Mouse (Mus musculus): ENCODE measurements around the gene Supt4a. TPM values are rescaled to one million over a fixed set of nuclear protein-coding genes. Genes with fewer than 3 reads are reported as not detected.

Supt4a gene
- total RNA-seq (2014; rRNA removed) = 47.8 and 55.4 TPM in 2 replicates
- 122 and 128 TPM in 2 replicates for polyA plus RNA-seq (2015; fragmentation: Nextera tagmentation; extraction: Ambion mirVana)

GRCm38 (mm10) chr11:87737175-87737740, at the start of gene Supt4a:
TSS of gene Supt4a (plus strand) at chr11:87737552.
- peaks cover 6% of the 10 kb centered on the region; the same call in 1 of the 2 replicates for H3K4me1 ChIP-seq (ENCODE audit: insufficient read depth, low read length)
- TF ChIP-seq CTCF (IDR thresholded peaks at IDR 0.05) = no peak

GRCm38 (mm10) chr11:87688478-87689203, 48.7 kb upstream of the Supt4a start:
- Histone ChIP-seq H3K36me3 (ENCODE audit: insufficient read depth, low read length) (no peaks in the 10 kb centered on the region), H3K9me3 (ENCODE audit: low read length) (no peaks in the 10 kb centered on the region), H3K27ac (ENCODE audit: low read depth, low read length) (no peak overlapping the region), H3K4me2 (ENCODE audit: low read depth, low read length, poor library complexity, severe bottlenecking) (no peak overlapping the region), H3K27me3 (ENCODE audit: insufficient read depth, low read length) (no peaks in the 10 kb centered on the region), H3K4me3 (ENCODE audit: low read depth, low read length) (no peak overlapping the region), H3K9ac (replicated peaks; ENCODE audit: low read length, poor library complexity, severe bottlenecking) (no peak overlapping the region), H3K4me1 (ENCODE audit: insufficient read depth, low read length) (0 out of 2 replicates have a peak, but pooled peaks cover 5% of the 10 kb centered on the region)
- 91% methylated on average over 11 of the region's 11 CpGs for WGBS
- DNase-seq (ENCODE audit: low spot score) (no peak), ATAC-seq (ENCODE audit: low FRiP score) (no peak)
- no peak for TF ChIP-seq CTCF (IDR thresholded peaks at IDR 0.05)

More at GRCm38 (mm10) chr11:87737175-87737740, at the start of gene Supt4a:
- DNase-seq (ENCODE audit: low spot score) (peak; percentile 98), ATAC-seq (ENCODE audit: low FRiP score) (peak; percentile 93)
- Histone ChIP-seq H3K4me3 (ENCODE audit: low read depth, low read length) (peak within 1 kb of the TSS; percentile 78), H3K27ac (ENCODE audit: low read depth, low read length) (peak within 1 kb of the TSS; percentile 77), H3K4me2 (ENCODE audit: low read depth, low read length, poor library complexity, severe bottlenecking) (peak within 1 kb of the TSS; percentile 94), H3K9me3 (ENCODE audit: low read length) (no peaks in the 10 kb centered on the region), H3K36me3 (ENCODE audit: insufficient read depth, low read length) (peaks cover 16% of the 10 kb centered on the region), H3K9ac (replicated peaks; ENCODE audit: low read length, poor library complexity, severe bottlenecking) (peak within 1 kb of the TSS; percentile 66), H3K27me3 (ENCODE audit: insufficient read depth, low read length) (no peaks in the 10 kb centered on the region)
- WGBS = under 1% methylated on average over 51 of the region's 57 CpGs

GRCm38 (mm10) chr11:87689402-87689808, 47.9 kb upstream of the Supt4a start:
- H3K4me3 ChIP-seq (ENCODE audit: low read depth, low read length) = no peak overlapping the region
- TF ChIP-seq CTCF (IDR thresholded peaks at IDR 0.05) = no peak
- 0 out of 2 replicates have a peak, but pooled peaks cover 5% of the 10 kb centered on the region for H3K4me1 ChIP-seq (ENCODE audit: insufficient read depth, low read length)
- peak overlapping the region; percentile 38; the same call in 1 of the 2 replicates for H3K27ac ChIP-seq (ENCODE audit: low read depth, low read length)
- DNase-seq (ENCODE audit: low spot score) (peak; percentile 63), ATAC-seq (ENCODE audit: low FRiP score) (no peak)
- WGBS = 19% methylated on average over 7 of the region's 7 CpGs
- H3K9me3 ChIP-seq (ENCODE audit: low read length) = no peaks in the 10 kb centered on the region
- H3K9ac ChIP-seq (replicated peaks; ENCODE audit: low read length, poor library complexity, severe bottlenecking) = 0 out of 2 replicates have a peak overlapping the region, but pooled peaks have one; percentile 13
- H3K4me2 ChIP-seq (ENCODE audit: low read depth, low read length, poor library complexity, severe bottlenecking) = 0 out of 2 replicates have a peak overlapping the region, but pooled peaks have one; percentile 2
- H3K36me3 ChIP-seq (ENCODE audit: insufficient read depth, low read length) = no peaks in the 10 kb centered on the region
- no peaks in the 10 kb centered on the region for H3K27me3 ChIP-seq (ENCODE audit: insufficient read depth, low read length)

GRCm38 (mm10) chr11:87690054-87690740, 47.2 kb upstream of the Supt4a start:
- Histone ChIP-seq H3K4me1 (ENCODE audit: insufficient read depth, low read length) (0 out of 2 replicates have a peak, but pooled peaks cover 5% of the 10 kb centered on the region), H3K9ac (replicated peaks; ENCODE audit: low read length, poor library complexity, severe bottlenecking) (no peak overlapping the region), H3K9me3 (ENCODE audit: low read length) (no peaks in the 10 kb centered on the region), H3K27ac (ENCODE audit: low read depth, low read length) (no peak overlapping the region), H3K4me3 (ENCODE audit: low read depth, low read length) (no peak overlapping the region), H3K4me2 (ENCODE audit: low read depth, low read length, poor library complexity, severe bottlenecking) (no peak overlapping the region), H3K36me3 (ENCODE audit: insufficient read depth, low read length) (no peaks in the 10 kb centered on the region), H3K27me3 (ENCODE audit: insufficient read depth, low read length) (no peaks in the 10 kb centered on the region)
- no peak for TF ChIP-seq CTCF (IDR thresholded peaks at IDR 0.05)
- no peak for DNase-seq (ENCODE audit: low spot score)
- 82% methylated on average over 16 of the region's 16 CpGs for WGBS
- ATAC-seq (ENCODE audit: low FRiP score) = no peak

GRCm38 (mm10) chr11:87697131-87697682, 40.1 kb upstream of the Supt4a start:
- no peak for DNase-seq (ENCODE audit: low spot score)
- H3K4me2 ChIP-seq (ENCODE audit: low read depth, low read length, poor library complexity, severe bottlenecking) = no peak overlapping the region
- 89% methylated on average over 14 of the region's 14 CpGs for WGBS
- no peaks in the 10 kb centered on the region for H3K27me3 ChIP-seq (ENCODE audit: insufficient read depth, low read length)
- no peak overlapping the region for H3K4me3 ChIP-seq (ENCODE audit: low read depth, low read length)
- TF ChIP-seq CTCF (IDR thresholded peaks at IDR 0.05) = no peak
- H3K27ac ChIP-seq (ENCODE audit: low read depth, low read length) = no peak overlapping the region
- no peak overlapping the region for H3K9ac ChIP-seq (replicated peaks; ENCODE audit: low read length, poor library complexity, severe bottlenecking)
- no peaks in the 10 kb centered on the region for H3K36me3 ChIP-seq (ENCODE audit: insufficient read depth, low read length)
- ATAC-seq (ENCODE audit: low FRiP score) = no peak
- no peaks in the 10 kb centered on the region for H3K9me3 ChIP-seq (ENCODE audit: low read length)
- no peaks in the 10 kb centered on the region for H3K4me1 ChIP-seq (ENCODE audit: insufficient read depth, low read length)
